Mouse (Mus musculus) embryo, embryonic 10.5 days (tissue): ENCODE measurements around the gene Gm20388.

Experiments
- DNase-seq: peaks from one replicate; pipeline ENCODE4 v3.0.0-alpha.2; 2015; ENCODE audit warnings: low spot score

Gene Gm20388

DNA sequence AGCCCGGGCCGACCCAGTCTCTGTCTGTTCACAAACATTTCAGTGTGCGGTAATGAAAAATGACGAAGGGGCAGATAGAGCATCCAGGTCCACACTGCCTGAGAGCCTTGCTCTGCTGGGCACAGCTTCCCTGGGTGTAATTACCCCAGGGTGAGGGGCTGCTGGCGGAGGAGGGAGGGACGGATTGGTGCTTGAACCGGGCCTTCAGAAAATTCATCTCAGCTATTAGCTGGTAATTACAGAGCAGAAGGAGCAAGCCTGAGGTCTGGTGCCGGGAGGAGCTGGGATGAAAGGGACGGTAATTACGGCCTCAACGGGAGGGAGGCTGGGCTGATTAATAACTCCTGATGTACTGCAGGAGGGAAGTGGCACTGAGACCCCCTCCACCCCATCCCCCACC lies 639.3 kb downstream of the Gm20388 start:
- no peak for DNase-seq

- DNase-seq: no peak
Measured at GRCm38 (mm10) chr8:120550430-120550829, 639.8 kb downstream of the Gm20388 start.

DNA sequence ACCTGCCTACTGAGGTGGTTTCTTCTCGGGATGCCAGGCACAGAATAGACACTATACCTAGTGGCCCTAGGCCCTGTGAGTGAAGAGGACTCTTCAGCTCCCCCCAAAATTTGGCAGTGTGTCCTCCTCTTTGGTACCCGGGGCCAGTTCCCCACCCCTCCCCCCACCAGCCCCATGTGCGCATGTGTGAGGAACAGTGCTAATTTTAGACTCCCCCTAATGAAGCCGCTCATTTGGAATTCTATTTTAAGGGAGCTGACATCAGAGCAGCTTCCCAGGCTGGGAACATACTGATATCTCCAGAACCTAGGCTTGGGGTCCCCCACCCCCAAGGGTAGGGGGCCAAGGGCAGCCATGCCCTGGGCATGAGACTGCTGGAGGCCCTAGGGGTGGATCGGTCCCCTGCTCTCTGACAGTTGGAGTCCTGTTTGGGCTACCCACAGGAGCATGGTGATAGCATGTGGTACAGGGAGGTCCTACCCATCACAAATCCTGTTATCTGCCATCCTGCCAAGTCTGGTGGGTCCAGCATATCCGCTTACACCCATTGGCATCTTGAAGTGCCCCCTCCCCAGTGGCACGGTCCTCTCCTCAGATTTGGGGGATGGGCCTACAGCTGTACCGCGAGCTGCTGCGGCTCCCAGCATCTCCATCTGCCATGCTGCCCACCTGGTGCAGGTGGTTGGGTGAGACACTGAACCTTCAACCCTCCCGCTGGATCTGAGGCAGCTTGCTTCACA lies 640.5 kb downstream of the Gm20388 start:
- no peak for DNase-seq

- no peak for DNase-seq
Measured at GRCm38 (mm10) chr8:120551677-120551980, 641.0 kb downstream of the Gm20388 start.

DNA sequence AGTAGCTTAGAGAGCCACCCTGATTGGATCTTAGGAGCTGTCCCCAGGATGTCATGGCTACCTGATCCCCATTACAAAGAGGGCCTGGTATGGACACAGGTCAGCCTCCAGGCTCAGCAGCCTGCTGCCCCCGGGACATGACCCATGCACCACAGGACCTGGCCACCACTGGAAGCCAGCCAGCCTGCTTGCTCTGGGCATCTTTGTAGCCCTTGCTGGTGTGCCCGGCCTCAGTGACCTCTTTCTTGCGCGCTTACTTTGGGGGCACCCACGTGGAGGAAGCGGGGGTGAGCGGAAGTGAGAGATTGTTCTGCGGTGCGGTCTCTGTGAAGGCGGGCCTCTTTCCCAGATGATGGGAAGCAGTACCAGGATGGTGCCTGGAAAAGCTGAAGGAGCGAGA lies 641.9 kb downstream of the Gm20388 start:
- no peak for DNase-seq

DNA sequence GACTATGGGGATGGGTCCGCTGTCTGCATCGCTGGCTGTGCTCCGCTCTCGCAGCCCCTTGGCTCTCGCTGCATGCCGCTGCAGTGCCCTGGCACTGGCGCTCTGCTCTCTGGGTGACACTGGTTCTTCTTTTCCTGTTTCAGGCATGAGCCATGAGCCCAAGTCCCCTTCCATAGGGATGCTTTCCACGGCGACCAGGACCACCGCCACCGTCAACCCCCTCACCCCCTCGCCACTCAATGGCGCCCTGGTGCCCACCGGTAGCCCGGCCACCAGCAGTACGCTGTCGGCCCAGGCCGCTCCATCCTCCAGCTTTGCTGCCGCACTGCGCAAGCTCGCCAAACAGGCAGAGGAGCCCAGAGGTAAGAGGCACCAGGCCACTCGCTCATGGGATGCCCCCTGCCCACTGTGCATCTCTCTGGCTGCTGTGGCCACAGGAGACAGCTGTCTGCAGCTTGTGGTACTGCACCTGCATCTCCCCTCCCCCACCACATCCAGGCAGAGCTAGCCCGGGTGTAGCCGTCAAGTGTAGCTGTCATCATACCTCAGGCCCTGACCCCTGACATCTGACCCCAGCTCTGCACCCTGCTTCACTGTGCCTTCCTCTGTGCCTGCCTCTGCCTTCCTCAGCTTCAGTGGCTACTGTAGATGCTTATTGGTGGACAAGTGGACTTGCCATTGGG lies 642.9 kb downstream of the Gm20388 start:
- no peak for DNase-seq

DNA sequence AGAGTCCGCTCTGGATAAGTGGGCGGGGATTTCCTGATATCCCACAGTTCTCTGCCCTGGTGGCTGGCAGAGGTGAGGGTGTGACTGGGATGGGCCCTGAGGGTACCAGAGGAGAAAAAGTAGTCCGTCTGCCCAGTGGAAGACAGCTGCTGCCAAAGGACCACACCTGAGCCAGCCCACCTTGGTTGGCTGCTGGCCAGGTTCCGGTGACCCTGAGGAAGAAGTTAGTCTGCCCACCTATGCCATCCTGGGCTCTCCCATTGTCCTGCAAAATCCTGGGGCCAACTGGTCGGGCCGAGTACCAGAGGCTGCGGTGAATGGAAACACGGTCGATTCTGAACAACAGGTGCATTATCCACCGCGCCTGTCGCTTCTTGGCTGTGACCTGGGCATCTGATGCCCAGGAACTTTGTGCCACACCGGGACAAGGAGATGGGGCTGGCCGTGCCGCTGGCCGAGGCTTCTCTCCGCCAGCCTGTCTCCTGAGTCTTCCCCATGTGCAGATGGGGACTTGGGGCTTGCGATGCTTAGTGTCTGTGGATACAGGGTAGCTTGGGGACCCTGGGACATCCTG lies 643.9 kb downstream of the Gm20388 start:
- no peak for DNase-seq

- DNase-seq: no peak
Measured at GRCm38 (mm10) chr8:120556198-120556892, 645.7 kb downstream of the Gm20388 start.

DNA sequence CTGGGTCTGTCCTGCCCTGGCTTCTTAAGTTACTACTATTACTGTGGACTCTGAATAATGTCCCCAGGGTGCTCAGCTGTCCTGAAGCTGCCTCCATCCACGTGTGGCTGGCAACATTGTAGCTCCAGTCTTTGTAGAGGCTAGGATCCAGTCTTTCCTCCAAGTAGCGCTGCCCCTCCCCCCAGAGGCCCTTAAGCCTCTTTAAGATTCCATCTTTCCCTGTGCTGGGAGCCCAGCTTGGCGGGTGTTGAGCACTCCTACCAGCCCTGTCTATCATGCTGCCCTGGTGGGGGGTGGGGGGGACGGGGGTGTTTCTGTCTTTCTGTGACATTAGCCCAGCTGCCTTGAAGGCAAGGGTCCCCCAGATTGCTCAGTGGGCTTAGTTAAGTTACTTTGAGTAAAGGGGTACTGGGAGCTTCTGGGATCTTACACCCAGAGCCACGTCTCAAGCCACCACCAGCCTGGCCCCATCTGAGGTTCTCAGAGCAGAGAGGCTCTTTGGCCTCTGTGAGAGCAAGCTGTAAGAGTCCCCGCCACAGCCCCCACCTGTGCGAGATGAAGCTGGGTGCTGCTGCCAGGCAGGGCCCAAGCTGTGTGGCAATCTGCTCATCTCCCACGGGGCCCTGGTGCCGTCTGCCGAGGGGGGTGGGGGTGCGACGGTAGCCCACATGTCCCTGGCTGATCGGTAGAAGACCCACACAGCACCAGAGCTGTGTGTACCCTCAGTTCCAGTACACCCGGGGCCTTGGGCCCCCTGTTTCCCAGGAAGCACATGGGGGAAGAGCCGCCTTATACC lies 646.7 kb downstream of the Gm20388 start:
- DNase-seq: peak; percentile 53

- DNase-seq: no peak
Measured at GRCm38 (mm10) chr8:120558162-120558561, 647.5 kb downstream of the Gm20388 start.

DNA sequence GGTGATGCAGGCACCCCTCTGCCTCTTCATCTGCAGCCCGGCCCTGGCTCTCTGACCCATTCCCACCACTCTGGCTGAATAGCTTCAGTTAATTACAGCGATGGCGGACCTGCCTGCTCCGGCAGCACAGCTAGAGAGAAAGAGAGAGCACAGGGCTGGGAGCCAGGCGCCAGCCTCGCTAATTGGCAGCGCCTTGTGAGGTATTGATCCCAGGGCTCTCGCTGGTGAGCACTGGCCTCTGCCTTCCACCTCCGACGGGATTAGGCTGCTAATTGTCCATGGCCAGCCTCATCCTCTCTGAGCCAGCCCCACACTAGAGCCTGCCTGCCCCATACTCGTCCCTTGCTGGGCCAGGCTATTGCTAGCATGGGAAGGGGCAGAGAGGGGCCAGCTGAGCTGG lies 649.0 kb downstream of the Gm20388 start:
- DNase-seq: peak; percentile 59

- DNase-seq: no peak
Measured at GRCm38 (mm10) chr8:120560535-120560934, 649.9 kb downstream of the Gm20388 start.

DNA sequence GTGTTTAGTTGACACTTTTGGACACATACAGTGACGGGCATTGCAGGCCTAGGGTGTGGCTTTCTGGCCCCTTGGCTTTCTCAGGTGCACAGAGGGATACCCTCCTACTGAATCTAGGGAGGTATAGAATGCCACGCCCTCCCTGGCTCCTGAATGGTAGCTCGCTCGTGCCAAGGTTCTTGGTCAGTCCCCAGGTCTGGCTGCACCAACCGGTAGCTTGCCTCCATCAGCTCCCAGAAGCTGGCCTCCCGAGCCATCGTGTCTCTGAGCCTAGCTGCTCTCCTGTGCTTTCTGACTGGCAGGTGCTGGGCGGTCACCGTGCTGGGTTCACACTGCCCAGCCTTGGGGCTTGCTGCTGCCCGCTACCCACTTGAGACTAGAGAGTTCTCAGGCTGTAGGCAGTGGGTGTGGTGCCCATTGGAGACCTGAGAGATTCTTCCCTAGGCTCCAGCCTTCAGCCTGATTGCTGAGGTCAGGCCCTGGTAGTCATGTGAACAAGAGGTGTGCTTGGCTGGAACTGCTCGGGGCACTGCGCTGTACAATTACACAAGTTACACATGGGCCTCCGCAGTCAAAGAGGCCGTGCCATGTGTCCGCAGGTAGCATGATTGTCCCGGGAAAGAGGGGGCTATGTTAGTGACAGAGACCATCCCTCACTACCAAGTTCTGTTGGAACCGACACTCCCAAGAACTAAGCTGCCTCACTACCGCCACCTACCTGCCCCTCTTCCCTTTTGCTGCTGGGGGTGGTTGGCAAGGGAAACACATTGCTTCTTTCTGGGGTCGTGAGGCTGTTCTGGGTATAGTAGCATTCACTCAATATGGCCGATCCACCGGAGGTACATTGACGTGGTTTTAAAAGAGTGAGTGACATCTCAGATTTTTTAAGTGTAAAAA lies 651.1 kb downstream of the Gm20388 start:
- peak; percentile 54 for DNase-seq

DNA sequence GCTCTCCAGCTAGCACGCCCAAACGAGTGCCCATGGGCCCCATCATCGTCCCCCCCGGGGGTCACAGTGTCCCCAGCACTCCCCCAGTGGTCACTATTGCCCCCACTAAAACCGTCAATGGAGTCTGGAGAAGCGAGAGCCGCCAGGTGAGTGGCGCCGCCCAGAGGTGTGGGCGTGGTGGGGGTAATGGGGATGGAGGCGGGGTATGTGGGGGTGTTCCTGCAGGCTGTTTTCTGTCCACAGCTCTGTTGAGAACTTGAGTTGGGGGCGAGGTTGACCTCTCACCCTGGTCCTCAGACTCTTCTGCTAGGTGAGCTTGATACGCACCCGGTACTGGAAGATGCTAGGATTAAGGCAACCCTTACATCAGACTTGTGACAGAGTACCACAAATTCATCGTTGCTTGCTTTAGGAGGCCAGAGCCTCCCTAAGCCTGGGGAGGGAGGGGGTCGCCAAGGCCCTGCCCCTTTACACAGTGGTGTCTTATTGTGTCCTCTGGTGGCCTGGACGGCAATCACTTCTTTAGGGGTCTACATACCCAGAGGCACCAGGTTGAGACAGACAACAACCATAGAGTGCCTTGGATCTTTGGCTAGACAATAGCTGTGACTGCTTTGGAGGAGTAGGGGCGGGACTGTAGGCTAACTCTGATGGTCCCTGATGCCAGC lies 652.2 kb downstream of the Gm20388 start:
- DNase-seq: no peak

DNA sequence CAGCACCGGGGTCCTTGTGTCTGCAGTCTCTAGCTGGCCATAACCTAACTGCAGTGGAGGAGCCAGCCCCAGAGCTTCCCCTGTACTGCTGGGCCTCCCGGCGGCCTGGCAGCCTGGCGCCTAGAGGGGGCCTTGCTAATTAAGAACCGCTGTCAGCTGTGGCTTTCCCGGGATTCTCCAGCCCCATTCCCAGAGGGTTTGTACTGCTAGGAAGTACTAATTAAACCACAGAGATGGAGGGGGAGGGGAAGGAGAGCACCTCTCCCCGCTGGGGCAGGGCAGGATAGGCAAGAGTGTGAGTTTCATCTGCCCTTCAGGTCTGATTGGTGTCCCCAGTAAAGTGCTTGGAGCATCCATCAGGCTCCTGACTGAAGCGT lies 652.7 kb downstream of the Gm20388 start:
- peak; percentile 68 for DNase-seq

DNA sequence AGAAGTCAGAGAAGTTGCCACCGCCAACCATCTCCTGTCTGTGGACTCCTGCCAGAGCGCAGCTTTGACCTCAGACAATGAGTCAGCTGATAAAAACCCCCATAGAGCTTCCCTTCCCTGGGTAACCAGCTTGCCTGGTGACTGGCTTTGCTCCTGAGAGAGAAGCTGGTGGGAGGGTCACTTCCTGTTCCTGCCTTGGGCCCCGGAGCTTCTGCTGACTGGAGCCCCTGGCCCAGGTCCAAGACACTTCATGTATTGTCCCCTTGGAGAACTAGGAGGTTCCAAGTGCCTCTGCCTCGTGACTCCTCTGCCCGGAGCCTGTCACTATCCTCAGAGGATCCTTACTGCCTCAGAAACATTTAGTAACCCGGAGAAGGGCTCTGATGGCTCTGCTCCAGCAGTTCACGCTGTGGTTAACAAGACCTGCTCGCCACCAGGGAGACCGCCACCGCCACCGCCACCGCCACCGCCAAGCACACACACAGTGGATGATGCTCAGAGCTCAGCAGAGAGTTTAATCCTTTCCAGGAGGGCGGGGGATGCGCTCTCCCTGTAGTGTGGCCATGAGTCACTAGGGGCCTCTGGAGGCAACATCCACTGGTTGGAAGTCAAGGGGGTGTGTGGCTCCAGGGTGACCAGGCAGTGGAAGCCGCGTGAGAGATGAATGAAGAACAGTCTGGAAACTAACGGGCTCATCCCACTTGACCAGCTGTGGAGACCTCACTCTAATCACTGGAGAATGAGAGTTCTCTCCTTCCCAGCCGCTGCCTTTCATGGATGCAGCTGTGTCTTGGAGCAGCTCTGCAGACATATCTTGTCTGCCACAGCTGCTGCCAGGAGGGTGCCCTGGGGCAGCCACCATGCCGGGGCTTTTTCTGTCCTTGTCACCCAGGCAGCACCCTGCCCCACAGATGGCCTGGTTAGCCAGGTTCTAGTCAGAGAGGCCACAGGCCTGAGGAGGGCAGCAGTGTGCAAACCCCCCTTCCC lies 653.5 kb downstream of the Gm20388 start:
- peak; percentile 68 for DNase-seq

DNA sequence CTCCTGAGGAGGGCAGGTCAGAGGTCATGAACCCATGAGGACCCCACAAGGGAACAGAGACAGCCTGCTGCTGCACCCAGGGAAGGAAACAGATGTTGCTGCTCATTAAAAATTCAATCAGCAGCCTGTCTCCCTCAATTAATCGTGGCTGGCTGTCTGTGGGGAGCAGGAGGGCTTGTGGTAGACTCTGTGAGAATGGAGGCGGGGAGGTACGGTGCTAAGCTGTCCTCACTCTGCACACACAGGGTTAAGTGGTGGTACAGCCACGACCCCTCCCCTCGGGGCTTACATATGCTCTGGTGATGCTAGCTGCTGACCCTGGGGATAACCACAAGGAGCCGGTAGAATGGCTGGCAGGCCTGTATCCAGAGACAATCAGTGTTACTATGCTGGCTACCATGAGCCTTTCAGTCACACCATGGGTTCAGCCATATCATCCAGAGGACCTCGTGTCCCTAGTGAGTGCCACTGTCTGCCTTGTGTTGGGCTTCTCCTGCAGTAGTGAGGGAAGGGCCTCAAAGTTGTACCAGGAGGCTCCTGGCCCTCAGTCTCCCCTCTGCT lies 654.6 kb downstream of the Gm20388 start:
- peak; percentile 71 for DNase-seq

- DNase-seq: no peak
Measured at GRCm38 (mm10) chr8:120566681-120567080, 656.0 kb downstream of the Gm20388 start.

DNA sequence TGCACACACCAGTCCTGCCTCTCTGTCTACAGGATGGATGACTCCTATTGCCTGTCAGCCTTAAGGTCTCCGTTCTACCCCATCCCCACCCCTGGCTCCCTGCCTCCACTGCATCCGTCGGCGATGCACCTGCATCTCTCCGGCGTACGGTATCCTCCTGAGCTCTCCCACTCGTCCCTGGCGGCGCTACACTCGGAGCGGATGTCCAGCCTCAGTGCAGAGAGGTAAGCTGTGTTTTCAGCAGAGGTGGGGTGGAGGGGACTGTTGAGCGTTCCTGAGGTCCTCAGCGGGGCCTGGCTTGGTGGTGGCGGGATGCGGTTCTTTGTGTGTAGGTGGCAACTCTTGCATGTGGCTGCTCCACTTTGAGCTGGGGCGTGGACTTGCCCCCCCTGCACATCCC lies 657.1 kb downstream of the Gm20388 start:
- DNase-seq: no peak
